Mouse (Mus musculus) bone marrow, adult 2 months (tissue): ENCODE measurements around the gene Zmym4.

ENCODE experiments used
- CTCF ChIP-seq: fragments of 200-500 bp; IDR thresholded peaks from 2 replicates; pipeline ENCODE4 v1.5.1; 2011; ENCODE audit warnings: low read length, control low read depth; ENCODE audit not compliant: control insufficient read depth, insufficient read depth
- POLR2A ChIP-seq: fragments of 200-500 bp; IDR thresholded peaks from 2 replicates; pipeline ENCODE4 v1.6.1; 2011; ENCODE audit warnings: low read depth, mild to moderate bottlenecking, control low read depth, low read length, borderline replicate concordance; ENCODE audit not compliant: control insufficient read depth

GRCm38 (mm10) chr4:126986768-126987167 lies 18.8 kb upstream of the Zmym4 start:
- TF ChIP-seq CTCF (no peak), POLR2A (no peak)
